Mouse (Mus musculus) olfactory bulb, adult 2 months (tissue): ENCODE measurements around the gene Nepn.

Experiments
- CTCF ChIP-seq: fragments of 200-500 bp; IDR thresholded peaks from 2 replicates; pipeline ENCODE4 v1.5.1; 2012; ENCODE audit warnings: low read depth, mild to moderate bottlenecking, low read length, moderate library complexity; ENCODE audit not compliant: insufficient read depth
- POLR2A ChIP-seq: fragments of 200-500 bp; IDR thresholded peaks from 2 replicates; pipeline ENCODE4 v1.6.1; 2012; ENCODE audit warnings: mild to moderate bottlenecking, low read depth, low read length, moderate library complexity; ENCODE audit not compliant: insufficient read depth

- no peak for TF ChIP-seq CTCF
- TF ChIP-seq POLR2A, result no peak
These were observed 31.8 kb downstream of the Nepn start for GRCm38 (mm10) chr10:52420526-52420925.
